Mouse (Mus musculus) midbrain, embryonic 13.5 days (tissue): ENCODE results near the gene Lonrf2. TPM values are rescaled to one million over a fixed set of nuclear protein-coding genes. Genes with fewer than 3 reads are reported as not detected.

ENCODE experiments used
- ATAC-seq: fragments of 200-750 bp; cut with Nextera tagmentation; 2 replicates; pipeline ENCODE4 v1.8.0; 2017; ENCODE audit warnings: mild to moderate bottlenecking, moderate TSS enrichment, moderate library complexity
- H3K27ac ChIP-seq: fragments of 300-500 bp; sonication (generic); 2 replicates; pipeline ENCODE4 v1.5.1; 2015; ENCODE audit warnings: inconsistent platforms, mild to moderate bottlenecking, moderate library complexity
- H3K27me3 ChIP-seq: fragments of 300-500 bp; sonication (generic); 2 replicates; pipeline ENCODE4 v1.6.1; 2015; ENCODE audit warnings: mild to moderate bottlenecking, inconsistent platforms
- H3K36me3 ChIP-seq: fragments of 300-500 bp; sonication (generic); 2 replicates; pipeline ENCODE4 v1.6.1; 2015; ENCODE audit warnings: mild to moderate bottlenecking, inconsistent platforms
- H3K4me1 ChIP-seq: fragments of 300-500 bp; sonication (generic); replicated peaks from 2 replicates; pipeline ENCODE4 v1.6.1; 2015; ENCODE audit warnings: inconsistent platforms
- H3K4me2 ChIP-seq: fragments of 300-500 bp; sonication (generic); replicated peaks from 2 replicates; pipeline ENCODE4 v1.6.1; 2015; ENCODE audit warnings: moderate library complexity, mild to moderate bottlenecking, inconsistent platforms
- H3K4me3 ChIP-seq: fragments of 300-500 bp; sonication (generic); replicated peaks from 2 replicates; pipeline ENCODE4 v1.5.1; 2015; ENCODE audit warnings: mild to moderate bottlenecking, inconsistent platforms
- H3K9ac ChIP-seq: fragments of 300-500 bp; sonication (generic); replicated peaks from 2 replicates; pipeline ENCODE4 v1.6.1; 2015; ENCODE audit warnings: mild to moderate bottlenecking, inconsistent platforms
- H3K9me3 ChIP-seq: fragments of 300-500 bp; sonication (generic); 2 replicates; pipeline ENCODE4 v1.6.1; 2016; ENCODE audit warnings: mild to moderate bottlenecking, inconsistent platforms
- WGBS: fragments of 180-500 bp; shearing (Covaris S2); methylation state at CpG from one replicate; pipeline ENCODE4 v1.1.7; 2015; 5-methylcytosine and 5-hydroxymethylcytosine counted together
- polyA plus RNA-seq: library from polyadenylated mRNA; unstranded; fragments of >200 nt; fragmentation: Nextera tagmentation; extraction: Ambion mirVana; gene quantifications from 2 replicates; pipeline ENCODE4 v1.2.1, GENCODE M21; 2015

Lonrf2 gene
- polyA plus RNA-seq, 1 experiment from 2014 or later = 14.1 TPM

DNA sequence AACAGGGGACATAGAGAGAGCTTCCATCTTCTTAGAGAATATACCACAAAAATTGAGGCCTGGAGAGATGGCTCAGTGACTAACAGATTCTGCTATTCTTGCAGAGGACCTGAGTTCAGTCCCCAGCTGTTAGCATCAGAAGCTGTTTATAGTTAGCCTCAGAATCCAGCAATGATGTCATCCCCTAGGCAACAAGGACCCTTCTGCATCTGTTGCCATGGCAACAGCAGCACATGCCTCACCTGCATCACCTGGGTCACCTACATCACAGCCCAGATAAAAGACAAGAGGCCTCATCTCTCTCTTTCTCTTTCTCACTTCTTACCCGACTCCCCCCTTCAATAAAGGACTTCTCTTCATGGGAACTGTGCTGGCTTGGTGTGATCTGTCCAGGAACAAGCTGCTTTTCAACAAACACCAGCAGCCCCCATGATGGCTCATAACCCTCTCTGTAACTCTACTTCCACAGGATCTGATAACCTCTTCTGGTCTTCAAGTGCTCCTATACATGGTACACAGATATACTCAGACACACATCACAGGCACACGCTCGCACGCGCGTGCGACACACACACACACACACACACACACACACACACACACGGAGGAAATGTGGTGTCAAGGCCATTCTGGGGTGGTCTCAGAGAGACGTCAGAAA is 24.5 kb upstream of the Lonrf2 start:
- Histone ChIP-seq H3K4me2 (no peak overlapping the region), H3K4me3 (no peak overlapping the region), H3K4me1 (peaks cover 9% of the 10 kb centered on the region), H3K27me3 (no peaks in the 10 kb centered on the region), H3K27ac (no peak overlapping the region; the same call in 1 of the 2 replicates), H3K9me3 (no peaks in the 10 kb centered on the region), H3K36me3 (peaks cover 31% of the 10 kb centered on the region), H3K9ac (0 out of 2 replicates have a peak overlapping the region, but pooled peaks have one; percentile 23)
- ATAC-seq = peak; percentile 53
- WGBS = 84% methylated on average over 9 of the region's 9 CpGs

DNA sequence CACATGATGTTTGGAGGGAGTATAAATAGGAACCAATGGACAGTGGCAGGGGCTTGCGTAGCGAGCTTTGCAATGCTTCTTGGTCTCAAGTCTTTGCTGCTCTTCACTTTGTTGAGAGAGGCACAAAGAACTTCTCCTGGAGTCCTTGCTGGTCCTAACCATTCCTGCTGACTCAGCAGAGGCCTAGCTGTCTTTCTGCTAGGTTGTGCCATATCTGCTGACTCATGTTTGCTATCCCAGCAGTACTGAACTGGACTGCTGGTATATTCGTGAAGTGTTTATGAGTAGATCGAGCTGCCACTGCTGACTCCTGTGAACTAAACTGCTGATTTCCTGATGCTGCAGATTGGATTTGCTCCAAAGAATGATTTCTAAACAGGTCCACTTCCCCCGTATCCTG is 23.7 kb upstream of the Lonrf2 start:
- Histone ChIP-seq H3K4me2 (no peak overlapping the region), H3K27ac (no peak overlapping the region)
- 87% methylated on average over 5 of the region's 5 CpGs for WGBS

DNA sequence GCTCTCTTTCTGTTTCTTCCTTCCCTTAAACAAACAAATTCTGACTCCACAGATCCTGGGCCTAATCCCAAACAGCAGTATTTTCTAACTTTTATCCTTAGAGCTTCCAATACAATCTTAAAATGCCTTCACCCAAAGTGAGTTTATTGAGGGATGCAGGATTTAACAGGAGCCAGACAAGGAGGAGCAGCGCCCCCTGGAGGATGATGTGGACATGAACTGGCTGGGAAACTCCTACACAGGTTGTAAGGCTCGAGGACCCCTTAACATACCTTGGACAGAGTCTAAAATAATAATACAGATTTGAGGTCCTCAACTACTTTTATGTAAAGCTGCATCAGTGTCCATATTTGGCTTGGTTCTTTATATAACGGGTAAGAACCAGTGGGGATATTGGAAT is 19.7 kb upstream of the Lonrf2 start:
- H3K36me3 ChIP-seq = no peaks in the 10 kb centered on the region
- H3K9me3 ChIP-seq = no peaks in the 10 kb centered on the region
- no peak overlapping the region for H3K4me2 ChIP-seq
- peak; percentile 59; the same call in 1 of the 2 replicates for ATAC-seq
- no peak overlapping the region for H3K4me3 ChIP-seq
- 0 out of 2 replicates have a peak, but pooled peaks cover 5% of the 10 kb centered on the region for H3K27me3 ChIP-seq
- H3K4me1 ChIP-seq = peaks cover 9% of the 10 kb centered on the region
- H3K9ac ChIP-seq = no peak overlapping the region
- no peak overlapping the region for H3K27ac ChIP-seq
- 13% methylated on average over 3 of the region's 3 CpGs for WGBS

More for the DNA sequence above, 23.7 kb upstream of the Lonrf2 start:
- H3K9me3 ChIP-seq = no peaks in the 10 kb centered on the region
- no peak overlapping the region for H3K9ac ChIP-seq
- no peak for ATAC-seq
- 0 out of 2 replicates have a peak, but pooled peaks cover 2% of the 10 kb centered on the region for H3K27me3 ChIP-seq
- no peak overlapping the region for H3K4me3 ChIP-seq
- peaks cover 9% of the 10 kb centered on the region for H3K4me1 ChIP-seq
- H3K36me3 ChIP-seq = peaks cover 23% of the 10 kb centered on the region

DNA sequence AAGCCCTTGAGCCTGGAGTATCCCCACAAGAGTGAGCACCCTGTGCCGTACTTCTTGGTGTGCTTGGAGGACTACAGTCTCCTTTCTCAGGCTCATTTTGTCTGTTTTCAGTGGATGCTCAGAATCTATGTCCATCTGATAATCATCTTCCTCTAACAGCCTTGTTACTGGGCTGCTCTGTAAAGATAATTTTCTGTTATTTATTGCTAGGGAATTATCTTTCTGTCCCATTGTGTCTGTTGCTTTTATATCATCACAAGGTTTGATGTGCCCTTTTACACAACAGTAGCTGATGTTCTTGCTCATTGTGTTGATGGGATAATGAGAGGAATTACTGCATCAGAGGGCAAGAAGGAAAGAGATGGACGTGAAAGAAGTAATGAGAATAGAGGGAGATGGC is 15.7 kb upstream of the Lonrf2 start:
- Histone ChIP-seq H3K36me3 (no peaks in the 10 kb centered on the region), H3K9ac (no peak overlapping the region), H3K27ac (no peak overlapping the region), H3K27me3 (0 out of 2 replicates have a peak, but pooled peaks cover 5% of the 10 kb centered on the region), H3K9me3 (no peaks in the 10 kb centered on the region), H3K4me1 (peaks cover 17% of the 10 kb centered on the region), H3K4me2 (no peak overlapping the region), H3K4me3 (no peak overlapping the region)
- ATAC-seq = no peak
- WGBS = 55% methylated on average over 2 of the region's 2 CpGs

DNA sequence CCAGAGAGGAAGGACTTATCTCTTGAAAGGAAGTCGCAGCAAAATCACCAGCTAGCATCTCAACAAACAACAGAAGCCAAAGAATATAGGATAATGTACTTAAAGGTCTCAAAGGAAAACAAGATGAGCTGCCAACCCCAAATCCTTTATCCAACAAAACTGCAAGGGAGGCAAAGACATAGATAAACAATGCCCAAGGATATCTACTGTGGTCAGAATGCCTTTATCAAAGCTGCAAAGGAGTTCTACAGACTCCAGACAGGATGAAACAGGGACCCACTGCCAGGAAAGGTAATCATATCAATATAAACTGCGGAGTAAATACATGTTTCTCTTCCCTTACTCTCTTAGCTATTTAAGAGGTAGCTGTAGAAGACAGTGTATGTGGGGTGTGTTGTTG is 14.1 kb upstream of the Lonrf2 start:
- Histone ChIP-seq H3K9ac (no peak overlapping the region), H3K36me3 (no peaks in the 10 kb centered on the region), H3K4me3 (no peak overlapping the region), H3K9me3 (no peaks in the 10 kb centered on the region), H3K27me3 (0 out of 2 replicates have a peak, but pooled peaks cover 3% of the 10 kb centered on the region), H3K4me1 (peaks cover 23% of the 10 kb centered on the region), H3K4me2 (no peak overlapping the region), H3K27ac (no peak overlapping the region)
- WGBS = 91% methylated on average over 2 of the region's 2 CpGs
- no peak for ATAC-seq

DNA sequence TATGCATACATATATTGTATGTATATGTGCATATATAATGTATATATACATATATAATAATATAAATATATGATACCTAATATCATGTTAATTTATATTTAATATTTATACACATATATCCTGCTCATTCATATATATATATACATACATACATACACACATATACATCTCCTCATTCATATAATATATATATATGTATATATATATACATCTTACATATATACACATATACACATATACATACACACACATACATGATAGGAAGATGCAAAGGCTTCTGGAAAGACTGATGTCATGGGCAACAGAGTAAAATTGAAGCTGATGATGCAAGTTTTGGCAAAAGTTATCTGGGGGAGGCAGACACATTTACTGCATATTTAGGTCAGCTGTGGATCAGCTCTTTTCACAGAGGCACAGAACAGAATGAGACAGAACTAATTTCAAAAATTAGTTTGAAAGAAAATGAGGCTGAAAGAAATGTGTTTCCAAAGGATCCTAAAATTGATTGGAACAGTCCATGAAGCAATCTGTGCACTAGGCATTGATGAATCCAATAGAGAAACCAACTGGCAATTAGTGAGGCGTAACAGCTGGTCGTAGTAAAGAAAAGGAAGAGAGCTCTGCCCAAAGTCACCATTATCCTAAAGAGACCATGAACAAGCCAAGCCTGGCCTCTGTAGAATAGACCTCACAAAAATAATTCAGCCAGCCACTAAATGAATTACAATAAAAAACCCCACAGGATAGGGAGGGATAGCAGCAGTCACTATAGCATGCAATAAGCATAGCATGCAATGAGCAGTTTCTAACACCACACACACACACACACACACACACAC is 12.2 kb upstream of the Lonrf2 start:
- no peak overlapping the region for H3K4me3 ChIP-seq
- WGBS = 27% methylated on average over 2 of the region's 2 CpGs

DNA sequence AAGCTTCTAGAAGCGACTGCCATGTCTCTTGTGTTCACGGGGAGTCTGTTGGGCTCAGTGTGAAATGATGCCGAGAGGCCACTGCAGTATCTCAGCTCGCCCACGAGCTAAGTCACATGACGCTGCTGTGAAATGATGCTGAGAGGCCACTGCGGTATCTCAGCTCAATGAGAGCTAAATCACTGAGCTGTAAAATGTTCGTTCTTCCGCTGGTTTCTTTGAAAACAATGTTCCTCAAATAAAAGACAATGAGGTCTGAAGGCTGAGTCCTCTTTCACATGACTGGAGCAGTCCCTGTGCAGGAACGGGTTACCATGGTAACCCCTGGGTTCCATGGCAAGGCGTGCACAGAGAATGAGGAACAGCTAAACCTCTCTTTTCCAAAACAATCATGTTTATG is 11.5 kb upstream of the Lonrf2 start:
- WGBS = 14% methylated on average over 11 of the region's 11 CpGs
- peak; percentile 94 for ATAC-seq
- peak overlapping the region; percentile 28; the same call in 1 of the 2 replicates for H3K9ac ChIP-seq

More for the DNA sequence above, 12.2 kb upstream of the Lonrf2 start:
- H3K27ac ChIP-seq = peak overlapping the region; percentile 85
- peaks cover 23% of the 10 kb centered on the region for H3K4me1 ChIP-seq
- no peaks in the 10 kb centered on the region for H3K36me3 ChIP-seq
- H3K27me3 ChIP-seq = 0 out of 2 replicates have a peak, but pooled peaks cover 2% of the 10 kb centered on the region
- no peak overlapping the region for H3K9ac ChIP-seq
- H3K9me3 ChIP-seq = no peaks in the 10 kb centered on the region
- peak; percentile 60 for ATAC-seq
- peak overlapping the region; percentile 45; the same call in 1 of the 2 replicates for H3K4me2 ChIP-seq

DNA sequence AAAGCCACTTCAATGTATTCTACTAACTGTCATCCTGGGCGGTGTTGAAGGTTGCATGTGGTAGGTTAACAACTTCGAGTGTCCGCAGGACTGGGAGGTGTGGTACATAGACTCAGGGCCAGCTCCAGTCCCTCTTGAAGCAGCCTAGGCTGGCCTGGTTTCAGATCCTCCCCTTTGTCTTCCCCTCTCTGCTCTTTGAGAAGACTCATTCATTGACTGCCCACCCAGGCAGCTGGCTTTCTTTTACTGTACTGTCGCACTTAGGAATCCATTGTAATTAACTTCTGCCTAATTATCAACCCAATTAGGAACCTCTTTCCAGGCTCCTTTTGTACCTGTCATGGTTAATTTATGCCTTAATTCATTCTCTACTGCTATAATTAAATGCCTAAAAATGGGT is 6.8 kb upstream of the Lonrf2 start:
- Histone ChIP-seq H3K9ac (no peak overlapping the region), H3K27me3 (0 out of 2 replicates have a peak, but pooled peaks cover 9% of the 10 kb centered on the region), H3K4me2 (no peak overlapping the region), H3K9me3 (no peaks in the 10 kb centered on the region), H3K36me3 (no peaks in the 10 kb centered on the region), H3K4me1 (peaks cover 16% of the 10 kb centered on the region), H3K4me3 (no peak overlapping the region), H3K27ac (no peak overlapping the region)
- no peak for ATAC-seq
- 58% methylated on average over 4 of the region's 4 CpGs for WGBS

More for the DNA sequence above, 11.5 kb upstream of the Lonrf2 start:
- H3K27ac ChIP-seq = peak overlapping the region; percentile 85
- no peaks in the 10 kb centered on the region for H3K9me3 ChIP-seq
- H3K27me3 ChIP-seq = 0 out of 2 replicates have a peak, but pooled peaks cover 2% of the 10 kb centered on the region
- H3K4me1 ChIP-seq = peaks cover 25% of the 10 kb centered on the region
- H3K4me3 ChIP-seq = peak overlapping the region; percentile 30
- H3K4me2 ChIP-seq = peak overlapping the region; percentile 45
- no peaks in the 10 kb centered on the region for H3K36me3 ChIP-seq

DNA sequence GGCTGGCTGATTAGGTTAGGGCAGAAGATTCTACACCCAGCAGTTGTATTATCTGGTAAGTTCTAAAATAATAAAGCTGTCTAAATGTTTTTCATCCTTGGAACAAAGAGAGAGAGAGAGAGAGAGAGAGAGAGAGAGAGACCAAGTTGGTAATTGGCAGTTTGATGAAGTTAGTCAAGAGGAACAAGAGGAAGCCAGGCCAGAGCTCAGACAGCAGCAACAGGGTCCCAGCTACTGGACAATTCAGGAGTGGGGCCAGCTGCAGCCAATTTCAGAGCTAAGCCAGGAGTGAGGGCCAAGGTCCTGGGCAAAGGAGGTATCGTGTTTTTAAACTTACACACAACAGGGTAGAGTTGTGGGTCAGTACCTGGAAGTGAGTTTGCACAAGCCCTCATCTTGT is 6.3 kb upstream of the Lonrf2 start:
- no peak for ATAC-seq
- Histone ChIP-seq H3K4me2 (no peak overlapping the region), H3K9ac (no peak overlapping the region), H3K4me1 (peaks cover 14% of the 10 kb centered on the region), H3K27me3 (0 out of 2 replicates have a peak, but pooled peaks cover 12% of the 10 kb centered on the region), H3K4me3 (no peak overlapping the region), H3K36me3 (no peaks in the 10 kb centered on the region), H3K27ac (no peak overlapping the region), H3K9me3 (no peaks in the 10 kb centered on the region)
- WGBS = 93% methylated on average over 1 of the region's 1 CpGs

DNA sequence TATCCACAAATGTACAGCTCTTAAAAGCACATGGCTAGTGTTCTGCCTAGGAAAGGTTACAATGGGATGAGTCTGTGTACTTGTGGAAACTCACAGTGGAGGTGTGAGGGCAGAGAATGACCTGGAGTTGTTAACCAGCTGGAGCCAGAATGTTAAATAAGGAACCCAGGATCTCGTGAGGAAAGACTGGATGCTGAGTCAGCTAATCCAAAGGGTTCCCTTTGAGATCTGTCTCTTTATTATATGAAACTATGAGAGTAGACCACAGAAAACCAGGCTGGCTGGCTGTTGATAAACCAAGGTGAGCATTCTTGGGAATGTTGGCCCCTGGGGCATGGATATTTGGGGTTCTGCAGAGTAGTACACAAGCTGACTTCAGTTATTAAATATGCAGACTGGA is 3.4 kb upstream of the Lonrf2 start:
- Histone ChIP-seq H3K27ac (no peak overlapping the region), H3K9me3 (no peaks in the 10 kb centered on the region), H3K27me3 (peaks cover 16% of the 10 kb centered on the region; the same call in 1 of the 2 replicates), H3K36me3 (no peaks in the 10 kb centered on the region), H3K4me2 (no peak overlapping the region), H3K4me1 (peaks cover 10% of the 10 kb centered on the region), H3K4me3 (no peak overlapping the region), H3K9ac (no peak overlapping the region)
- ATAC-seq = no peak
- WGBS = 59% methylated on average over 1 of the region's 1 CpGs

DNA sequence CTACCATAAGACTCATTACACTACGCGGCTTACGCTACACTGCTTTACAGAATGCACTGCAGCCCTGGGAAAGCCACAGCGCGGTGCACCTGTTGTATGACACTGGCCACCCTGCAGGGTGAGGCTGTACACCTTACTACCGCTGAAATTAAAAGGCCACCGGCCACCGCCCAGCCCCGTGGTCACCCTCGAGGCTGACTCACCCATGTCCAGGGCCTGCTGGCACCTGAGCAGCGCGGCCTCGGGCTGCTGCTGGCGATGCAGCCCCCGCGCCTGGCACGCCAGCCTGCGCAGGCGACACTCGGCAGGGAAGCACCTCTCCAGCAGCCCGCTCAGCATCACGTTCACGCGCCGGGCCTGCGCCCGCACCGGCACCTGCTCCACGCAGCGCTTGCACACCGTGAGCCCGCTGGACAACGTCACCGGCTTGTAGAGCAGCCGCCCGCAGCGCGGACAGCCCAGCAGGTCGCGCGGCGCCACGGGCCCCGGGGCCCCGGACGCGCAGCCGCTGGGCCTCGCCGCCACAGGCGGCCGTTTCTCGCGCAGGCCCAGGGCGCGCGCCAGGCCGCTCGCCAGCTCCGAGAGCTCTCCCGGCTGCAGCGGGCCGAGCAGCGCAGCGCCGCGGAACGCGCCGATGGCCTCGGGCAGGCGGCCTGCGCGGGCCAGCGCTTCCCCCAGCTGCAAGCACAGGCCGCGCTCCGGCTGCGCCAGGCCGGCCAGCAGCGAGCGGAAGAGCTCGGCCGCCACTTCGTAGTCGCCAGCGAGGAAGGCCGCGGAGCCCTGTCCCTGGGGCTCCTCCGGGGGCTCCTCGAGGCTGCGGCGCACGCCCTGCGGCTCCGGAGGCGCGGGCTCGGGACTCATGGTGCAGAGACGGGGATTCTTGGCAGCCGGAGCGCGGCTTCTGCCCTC is 689 bp downstream of the Lonrf2 start:
- peaks cover 16% of the 10 kb centered on the region for H3K4me1 ChIP-seq
- H3K27ac ChIP-seq = peak overlapping the region; percentile 96
- peak overlapping the region; percentile 63 for H3K4me3 ChIP-seq
- H3K4me2 ChIP-seq = peak overlapping the region; percentile 99
- H3K36me3 ChIP-seq = peaks cover 11% of the 10 kb centered on the region
- peaks cover 16% of the 10 kb centered on the region; the same call in 1 of the 2 replicates for H3K27me3 ChIP-seq
- 2% methylated on average over 99 of the region's 103 CpGs for WGBS
- no peaks in the 10 kb centered on the region for H3K9me3 ChIP-seq
- peak; percentile 82 for ATAC-seq
- peak overlapping the region; percentile 89 for H3K9ac ChIP-seq
